ENCODE assay signal across 8 mouse cellular contexts in genomic region chr1:118388127-118388756, GRCm38 (mm10). TPM values are rescaled to one million over a fixed set of nuclear protein-coding genes. Genes with fewer than 3 reads are reported as not detected.
A peak's percentile ranks its signal among the peaks of the same experiment; 100 is the strongest.
DNase-seq lines count a peak whose midpoint lies in the region; ATAC-seq and TF ChIP-seq lines count a peak whose summit lies in the region.

No protein-coding gene starts in this region.

- peak; percentile 3; the same call in 1 of the 2 replicates for ATAC-seq in embryonic facial prominence, embryonic 14.5 days (ENCODE audit: low read depth)
- peak; percentile 35 for ATAC-seq in liver, embryonic 11.5 days (replicated peaks; ENCODE audit: low FRiP score)

- H3K27ac ChIP-seq in bone marrow, adult 2 months (ENCODE audit: control insufficient read depth, insufficient read depth, low read depth, low read length, poor library complexity), result peak overlapping the region; percentile 84
- H3K27ac ChIP-seq in embryonic facial prominence, embryonic 14.5 days (replicated peaks; ENCODE audit: low read depth, low read length), result peak overlapping the region; percentile 92
- peak overlapping the region; percentile 79 for H3K27ac ChIP-seq in liver, embryonic 11.5 days (ENCODE audit: low read depth, low read length)

- no peak for TF ChIP-seq POLR2A in bone marrow, adult 2 months (IDR thresholded peaks at IDR 0.05; ENCODE audit: borderline replicate concordance, control insufficient read depth, low read depth, low read length)
- TF ChIP-seq POLR2A in myocyte (IDR thresholded peaks at IDR 0.05; ENCODE audit: insufficient read length, low read depth), result no peak

- H3K4me3 ChIP-seq in bone marrow, adult 2 months (replicated peaks; ENCODE audit: control insufficient read depth, low read depth, low read length), result peak overlapping the region; percentile 74
- H3K4me3 ChIP-seq in embryonic facial prominence, embryonic 14.5 days (ENCODE audit: low read depth, low read length), result peak overlapping the region; percentile 98
- H3K4me3 ChIP-seq in liver, embryonic 11.5 days (ENCODE audit: low read depth, low read length), result peak overlapping the region; percentile 92
- H3K4me3 ChIP-seq in myocyte, result peak overlapping the region; percentile 68

- peaks cover 36% of the 10 kb centered on the region for H3K79me2 ChIP-seq in myocyte (ENCODE audit: control insufficient read depth, insufficient read depth)

- peak overlapping the region; percentile 73 for H3ac ChIP-seq in myocyte (ENCODE audit: control insufficient read depth, insufficient read length)

- no peaks in the 10 kb centered on the region for H3K27me3 ChIP-seq in embryonic facial prominence, embryonic 14.5 days (replicated peaks; ENCODE audit: control insufficient read depth, insufficient read depth, low read length)
- H3K27me3 ChIP-seq in liver, embryonic 11.5 days (replicated peaks; ENCODE audit: control insufficient read depth, insufficient read depth, low read length), result no peaks in the 10 kb centered on the region
- H3K27me3 ChIP-seq in myocyte (ENCODE audit: control insufficient read depth, insufficient read depth, insufficient read length), result no peaks in the 10 kb centered on the region
- no peaks in the 10 kb centered on the region for H3K27me3 ChIP-seq in splenic B cell, adult 2 months (ENCODE audit: control insufficient read depth, insufficient read depth, low read length, poor library complexity, severe bottlenecking)

- no peaks in the 10 kb centered on the region for H3K36me3 ChIP-seq in embryonic facial prominence, embryonic 14.5 days (ENCODE audit: control insufficient read depth, insufficient read depth, low read length)
- H3K36me3 ChIP-seq in liver, embryonic 11.5 days (ENCODE audit: control insufficient read depth, insufficient read depth, low read length), result no peaks in the 10 kb centered on the region
- no peaks in the 10 kb centered on the region for H3K36me3 ChIP-seq in myocyte (ENCODE audit: control insufficient read depth, insufficient read depth)
- no peaks in the 10 kb centered on the region for H3K36me3 ChIP-seq in splenic B cell, adult 2 months (ENCODE audit: control insufficient read depth, insufficient read depth, low read length, poor library complexity, severe bottlenecking)

- DNase-seq in B cell, adult 2 months, result peak; percentile 83
- peak; percentile 80 for DNase-seq in embryonic facial prominence, embryonic 14.5 days (ENCODE audit: low spot score)
- DNase-seq in heart, adult 9 months (ENCODE audit: low spot score in 2 of 2), result peak; percentile 68 to 84
- DNase-seq in kidney, adult 9 months, result peak; percentile 83
- peak; percentile 76 for DNase-seq in liver, embryonic 11.5 days (ENCODE audit: low spot score)
- DNase-seq in splenic B cell, adult 2 months (ENCODE audit: low read depth, low spot score), result peak; percentile 84

- no peak for TF ChIP-seq CTCF in bone marrow, adult 2 months (IDR thresholded peaks at IDR 0.05; ENCODE audit: control insufficient read depth, insufficient read depth, low read length)

- H3K9ac ChIP-seq in embryonic facial prominence, embryonic 14.5 days (ENCODE audit: low read depth, low read length), result peak overlapping the region; percentile 76
- peak overlapping the region; percentile 71 for H3K9ac ChIP-seq in liver, embryonic 11.5 days (ENCODE audit: low read depth, low read length)

- peak overlapping the region; percentile 81 for H3K4me2 ChIP-seq in embryonic facial prominence, embryonic 14.5 days (ENCODE audit: low read depth, low read length)
- H3K4me2 ChIP-seq in liver, embryonic 11.5 days, result peak overlapping the region; percentile 81
- peak overlapping the region; percentile 65 for H3K4me2 ChIP-seq in myocyte (ENCODE audit: low read depth)

- H3K9me3 ChIP-seq in embryonic facial prominence, embryonic 14.5 days (ENCODE audit: control insufficient read depth, low read length), result no peaks in the 10 kb centered on the region
- H3K9me3 ChIP-seq in liver, embryonic 11.5 days (ENCODE audit: control insufficient read depth, low read length), result no peaks in the 10 kb centered on the region

- WGBS in bone marrow, adult 2 months, result under 1% methylated on average over 19 of the region's 19 CpGs
- WGBS in embryonic facial prominence, embryonic 14.5 days, result under 1% methylated on average over 19 of the region's 19 CpGs
- WGBS in liver, embryonic 11.5 days, result under 1% methylated on average over 19 of the region's 19 CpGs

- H3K4me1 ChIP-seq in bone marrow, adult 2 months (ENCODE audit: control insufficient read depth, insufficient read depth, low read length), result peaks cover 2% of the 10 kb centered on the region; the same call in 1 of the 2 replicates
- H3K4me1 ChIP-seq in embryonic facial prominence, embryonic 14.5 days (ENCODE audit: control insufficient read depth, insufficient read depth, low read length), result peaks cover 5% of the 10 kb centered on the region
- H3K4me1 ChIP-seq in liver, embryonic 11.5 days (replicated peaks; ENCODE audit: control insufficient read depth, insufficient read depth, low read length), result peaks cover 14% of the 10 kb centered on the region

TF ChIP-seq in myocyte, 11 proteins besides CTCF, POLR2A, EP300 and RAD21:
- no peak for TF ChIP-seq POLR2AphosphoS2 (IDR thresholded peaks at IDR 0.05; ENCODE audit: insufficient read length, low read depth)
- no peak for TF ChIP-seq MYOD1 (IDR thresholded peaks at IDR 0.05; ENCODE audit: control insufficient read depth in 1 of 3, insufficient read length in 2 of 3, low read depth in 2 of 3)
- no peak for TF ChIP-seq SRF (IDR thresholded peaks at IDR 0.05; ENCODE audit: control insufficient read depth, insufficient read length, low read depth)
- TF ChIP-seq MAX (IDR thresholded peaks at IDR 0.05; ENCODE audit: low read depth), result no peak
- TF ChIP-seq E2F4 (IDR thresholded peaks at IDR 0.05; ENCODE audit: insufficient read depth), result no peak
- TF ChIP-seq USF1 (IDR thresholded peaks at IDR 0.05; ENCODE audit: low read depth), result no peak

RNA-seq across cellular contexts. Expression of gene Clasp1, which starts 0.6 kb away (rescaled TPM):
- polyA plus RNA-seq in bone marrow, adult 2 months (2011; ENCODE audit: insufficient read depth, insufficient read length, low replicate concordance, missing spikeins), result 13.2 and 25.6 TPM in 2 replicates
- polyA plus RNA-seq in embryonic facial prominence, embryonic 14.5 days (2014; fragmentation: Nextera tagmentation; extraction: Ambion mirVana), result 40.3 and 48.6 TPM in 2 replicates
- 40.6 and 41.1 TPM in 2 replicates for polyA plus RNA-seq in liver, embryonic 11.5 days (2014; fragmentation: Nextera tagmentation; extraction: Ambion mirVana)
- polyA plus RNA-seq in myocyte (2012; fragmentation: generic; extraction: Trizol), result 31.1 TPM

Comparison
In these comparisons a context has a peak if more than half of its experiments do, and no peak if none do; other contexts are left out.
1. Peak in every context shown above with its lines: DNase-seq, ATAC-seq, H3K4me3 ChIP-seq and H3K27ac ChIP-seq.